Mouse (Mus musculus) myocyte (in vitro differentiated cells): Measurements from ENCODE around the gene Aven. TPM values are rescaled to one million over a fixed set of nuclear protein-coding genes. Genes with fewer than 3 reads are reported as not detected.

Experiments
- H3K27me3 ChIP-seq: one replicate; pipeline ENCODE4 v1.6.1; 2011; ENCODE audit not compliant: control insufficient read depth, insufficient read depth, insufficient read length
- H3K36me3 ChIP-seq: one replicate; pipeline ENCODE4 v1.6.1; 2011; ENCODE audit not compliant: control insufficient read depth, insufficient read depth
- H3K4me2 ChIP-seq: one replicate; pipeline ENCODE4 v1.6.1; 2011; ENCODE audit warnings: low read depth, control low read depth
- H3K4me3 ChIP-seq: one replicate; pipeline ENCODE4 v1.5.1; 2011; ENCODE audit warnings: mild to moderate bottlenecking, control low read depth, moderate library complexity
- H3K79me2 ChIP-seq: one replicate; pipeline ENCODE4 v1.6.1; 2011; ENCODE audit not compliant: control insufficient read depth, insufficient read depth
- H3ac ChIP-seq: one replicate; pipeline ENCODE4 v1.6.1; 2011; ENCODE audit not compliant: control insufficient read depth, insufficient read length
- CEBPB ChIP-seq: IDR thresholded peaks from 2 replicates; pipeline ENCODE4 v1.6.1; 2011; ENCODE audit warnings: mild to moderate bottlenecking, moderate library complexity; ENCODE audit not compliant: poor library complexity, insufficient read depth, severe bottlenecking
- E2F4 ChIP-seq: IDR thresholded peaks from one replicate; pipeline ENCODE4 v1.6.1; 2011; ENCODE audit warnings: mild to moderate bottlenecking, control low read depth, moderate library complexity; ENCODE audit not compliant: insufficient read depth
- MAX ChIP-seq: IDR thresholded peaks from one replicate; pipeline ENCODE4 v1.6.1; 2011; ENCODE audit warnings: low read depth, mild to moderate bottlenecking, control low read depth
- MYOD1 ChIP-seq, 3 experiments: IDR thresholded peaks; one replicate each; pipeline ENCODE4 v1.6.1; 2011; ENCODE audit warnings: control low read depth in 2 of 3, low read depth in 2 of 3, mild to moderate bottlenecking in 2 of 3, moderate library complexity in 1 of 3; ENCODE audit not compliant: insufficient read length in 2 of 3, control insufficient read depth in 1 of 3
- MYOG ChIP-seq, 3 experiments: IDR thresholded peaks; one replicate each; pipeline ENCODE4 v1.6.1; 2011; ENCODE audit warnings: control low read depth in 2 of 3, low read depth in 2 of 3, mild to moderate bottlenecking in 2 of 3; ENCODE audit not compliant: insufficient read length in 2 of 3, control insufficient read depth in 1 of 3, insufficient read depth in 1 of 3
- POLR2A ChIP-seq: IDR thresholded peaks from one replicate; pipeline ENCODE4 v1.6.1; 2011; ENCODE audit warnings: low read depth, mild to moderate bottlenecking, control low read depth, moderate library complexity; ENCODE audit not compliant: insufficient read length
- POLR2AphosphoS2 ChIP-seq: IDR thresholded peaks from one replicate; pipeline ENCODE4 v1.6.1; 2011; ENCODE audit warnings: low read depth, control low read depth; ENCODE audit not compliant: insufficient read length
- REST ChIP-seq: IDR thresholded peaks from one replicate; pipeline ENCODE4 v1.6.1; 2011; ENCODE audit warnings: mild to moderate bottlenecking, control low read depth, moderate library complexity; ENCODE audit not compliant: insufficient read depth, insufficient read length
- SRF ChIP-seq: IDR thresholded peaks from one replicate; pipeline ENCODE4 v1.6.1; 2011; ENCODE audit warnings: low read depth; ENCODE audit not compliant: control insufficient read depth, insufficient read length
- TCF12 ChIP-seq: IDR thresholded peaks from one replicate; pipeline ENCODE4 v1.6.1; 2011; ENCODE audit warnings: mild to moderate bottlenecking, control low read depth; ENCODE audit not compliant: poor library complexity, insufficient read depth, severe bottlenecking
- TCF3 ChIP-seq: IDR thresholded peaks from one replicate; pipeline ENCODE4 v1.6.1; 2011; ENCODE audit warnings: low read depth, control low read depth; ENCODE audit not compliant: insufficient read length
- USF1 ChIP-seq: IDR thresholded peaks from one replicate; pipeline ENCODE4 v1.6.1; 2011; ENCODE audit warnings: low read depth, mild to moderate bottlenecking, control low read depth, moderate library complexity
- polyA plus RNA-seq: library from polyadenylated mRNA; unstranded; fragments of >200 nt; fragmentation: generic; extraction: Trizol; gene quantifications from one replicate; pipeline ENCODE4 v1.2.1, GENCODE M21; 2012; ENCODE audit warnings: missing spikeins

The Aven gene
- polyA plus RNA-seq, 1 experiment = 11.8 TPM

DNA sequence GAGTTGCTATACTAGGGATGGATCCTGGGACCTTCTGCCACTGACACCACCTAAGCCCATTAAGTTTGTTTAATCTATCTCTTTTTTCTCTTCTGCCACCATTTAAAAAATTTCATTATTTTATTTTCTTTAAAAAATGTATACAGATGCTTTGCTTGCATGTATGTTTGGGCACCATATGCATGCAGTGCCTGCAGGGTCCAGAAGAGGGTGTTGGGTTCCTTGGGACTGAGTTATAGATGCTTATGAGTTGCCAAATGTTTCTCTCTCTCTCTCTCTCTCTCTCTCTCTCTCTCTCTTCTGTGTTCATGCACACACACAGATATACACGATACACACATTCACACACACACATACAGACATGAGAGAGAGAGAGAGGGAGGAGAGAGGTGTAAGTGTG, 20.3 kb downstream of the Aven start:
- no peak overlapping the region for H3K4me3 ChIP-seq
- TF ChIP-seq TCF3 = no peak
- no peak for TF ChIP-seq CEBPB
- TF ChIP-seq POLR2A = no peak
- no peak for TF ChIP-seq SRF
- TF ChIP-seq TCF12 = no peak
- no peak for TF ChIP-seq MYOD1 (IDR thresholded peaks at IDR 0.05; ENCODE audit: control insufficient read depth in 1 of 3, insufficient read length in 2 of 3, low read depth in 2 of 3)
- TF ChIP-seq REST = no peak
- TF ChIP-seq MAX = no peak
- no peak for TF ChIP-seq USF1
- TF ChIP-seq POLR2AphosphoS2 = no peak
- no peak for TF ChIP-seq MYOG (IDR thresholded peaks at IDR 0.05; ENCODE audit: control insufficient read depth in 1 of 3, insufficient read depth in 1 of 3, insufficient read length in 2 of 3, low read depth in 2 of 3)
- TF ChIP-seq E2F4 = no peak
- H3K27me3 ChIP-seq = no peaks in the 10 kb centered on the region
- H3ac ChIP-seq = no peak overlapping the region
- H3K36me3 ChIP-seq = no peaks in the 10 kb centered on the region
- H3K79me2 ChIP-seq = no peaks in the 10 kb centered on the region
- H3K4me2 ChIP-seq = no peak overlapping the region

GRCm38 (mm10) chr2:112516728-112517127, 24.0 kb downstream of the Aven start:
- Histone ChIP-seq H3K36me3 (no peaks in the 10 kb centered on the region), H3K79me2 (no peaks in the 10 kb centered on the region), H3ac (no peak overlapping the region), H3K4me3 (no peak overlapping the region), H3K27me3 (no peaks in the 10 kb centered on the region), H3K4me2 (no peak overlapping the region)
- no peak for TF ChIP-seq USF1
- TF ChIP-seq TCF3 = no peak
- TF ChIP-seq POLR2AphosphoS2 = no peak

GRCm38 (mm10) chr2:112517218-112517617, 24.5 kb downstream of the Aven start:
- no peaks in the 10 kb centered on the region for H3K27me3 ChIP-seq
- H3K79me2 ChIP-seq = no peaks in the 10 kb centered on the region
- TF ChIP-seq TCF3 = no peak
- no peak for TF ChIP-seq REST
- TF ChIP-seq POLR2A = no peak
- no peak for TF ChIP-seq USF1
- no peak for TF ChIP-seq TCF12
- no peak for TF ChIP-seq POLR2AphosphoS2
- no peak for TF ChIP-seq MYOG (IDR thresholded peaks at IDR 0.05; ENCODE audit: control insufficient read depth in 1 of 3, insufficient read depth in 1 of 3, insufficient read length in 2 of 3, low read depth in 2 of 3)
- no peak for TF ChIP-seq E2F4
- TF ChIP-seq MYOD1 (IDR thresholded peaks at IDR 0.05; ENCODE audit: control insufficient read depth in 1 of 3, insufficient read length in 2 of 3, low read depth in 2 of 3) = no peak
- no peak for TF ChIP-seq CEBPB
- no peak overlapping the region for H3K4me3 ChIP-seq
- no peak overlapping the region for H3K4me2 ChIP-seq
- no peaks in the 10 kb centered on the region for H3K36me3 ChIP-seq
- no peak overlapping the region for H3ac ChIP-seq

DNA sequence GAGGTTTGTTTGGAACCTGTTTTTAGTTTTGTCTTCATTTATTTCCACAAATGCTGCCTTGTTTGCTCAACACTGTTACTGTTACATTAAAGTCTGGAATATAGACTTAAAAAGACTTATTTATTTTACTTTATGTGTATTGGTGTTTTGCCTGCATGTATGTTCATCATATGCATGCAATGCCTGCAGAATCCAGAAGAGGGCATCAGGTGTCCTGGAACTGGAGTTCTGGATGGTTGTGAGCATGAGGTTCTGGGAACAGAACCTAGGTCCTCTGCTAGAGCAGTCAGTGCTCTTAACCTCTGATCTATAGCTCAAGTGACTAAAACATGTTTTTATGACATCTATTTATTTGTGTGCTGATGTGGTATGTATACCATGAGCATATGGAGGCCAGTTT, 25.8 kb downstream of the Aven start:
- H3K4me3 ChIP-seq = no peak overlapping the region
- TF ChIP-seq SRF (no peak), REST (no peak), E2F4 (no peak), CEBPB (no peak)
- H3K36me3 ChIP-seq = no peaks in the 10 kb centered on the region
- H3K4me2 ChIP-seq = no peak overlapping the region
- H3ac ChIP-seq = no peak overlapping the region
- no peaks in the 10 kb centered on the region for H3K79me2 ChIP-seq
- no peaks in the 10 kb centered on the region for H3K27me3 ChIP-seq

- no peaks in the 10 kb centered on the region for H3K27me3 ChIP-seq
- H3K36me3 ChIP-seq = no peaks in the 10 kb centered on the region
- H3K79me2 ChIP-seq = no peaks in the 10 kb centered on the region
- H3K4me2 ChIP-seq = no peak overlapping the region
- no peak overlapping the region for H3K4me3 ChIP-seq
- no peak overlapping the region for H3ac ChIP-seq
- no peak for TF ChIP-seq POLR2AphosphoS2
- TF ChIP-seq MAX = no peak
- no peak for TF ChIP-seq TCF12
- TF ChIP-seq MYOD1 (IDR thresholded peaks at IDR 0.05; ENCODE audit: control insufficient read depth in 1 of 3, insufficient read length in 2 of 3, low read depth in 2 of 3) = no peak
- no peak for TF ChIP-seq MYOG (IDR thresholded peaks at IDR 0.05; ENCODE audit: control insufficient read depth in 1 of 3, insufficient read depth in 1 of 3, insufficient read length in 2 of 3, low read depth in 2 of 3)
- no peak for TF ChIP-seq USF1
- no peak for TF ChIP-seq REST
- TF ChIP-seq CEBPB = no peak
- no peak for TF ChIP-seq E2F4
- TF ChIP-seq TCF3 = no peak
- no peak for TF ChIP-seq SRF
- TF ChIP-seq POLR2A = no peak
These were observed 28.0 kb downstream of the Aven start for GRCm38 (mm10) chr2:112520526-112521482.
